Mouse (Mus musculus) cerebellum, adult 11 months (tissue): ENCODE measurements around the gene Pdpk1.
A peak's percentile ranks its signal among the peaks of the same experiment; 100 is the strongest.

Experiments
- DNase-seq: peaks from one replicate; pipeline ENCODE4 v3.0.0; 2022

The Pdpk1 gene

GRCm38 (mm10) chr17:24150824-24151223 lies at the start of gene Pdpk1:
Pdpk1 (minus strand) TSS chr17:24150924.
- DNase-seq, result no peak

GRCm38 (mm10) chr17:24199741-24200140 lies 49.0 kb upstream of the Pdpk1 start:
- no peak for DNase-seq

DNA sequence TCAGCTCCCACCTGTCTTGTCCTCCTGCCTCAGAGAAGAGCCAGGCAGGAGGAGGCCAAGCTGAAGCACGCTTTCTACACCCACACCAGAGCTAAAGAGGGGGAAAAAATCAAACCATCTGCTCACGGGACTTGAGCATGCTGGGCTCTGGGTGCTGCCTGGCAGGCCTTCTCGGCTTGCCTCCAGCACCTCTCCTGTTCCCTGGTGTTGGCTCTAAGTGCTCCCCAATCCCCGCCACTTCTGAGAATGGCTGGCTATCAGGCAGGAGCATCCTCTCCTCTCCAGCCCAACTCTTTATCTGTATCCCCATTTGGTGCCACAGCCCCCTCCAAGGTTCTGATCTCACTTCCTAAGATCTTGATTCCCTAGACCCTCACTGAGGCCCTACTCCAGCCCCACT lies 48.5 kb upstream of the Pdpk1 start:
- DNase-seq, result peak; percentile 55

DNA sequence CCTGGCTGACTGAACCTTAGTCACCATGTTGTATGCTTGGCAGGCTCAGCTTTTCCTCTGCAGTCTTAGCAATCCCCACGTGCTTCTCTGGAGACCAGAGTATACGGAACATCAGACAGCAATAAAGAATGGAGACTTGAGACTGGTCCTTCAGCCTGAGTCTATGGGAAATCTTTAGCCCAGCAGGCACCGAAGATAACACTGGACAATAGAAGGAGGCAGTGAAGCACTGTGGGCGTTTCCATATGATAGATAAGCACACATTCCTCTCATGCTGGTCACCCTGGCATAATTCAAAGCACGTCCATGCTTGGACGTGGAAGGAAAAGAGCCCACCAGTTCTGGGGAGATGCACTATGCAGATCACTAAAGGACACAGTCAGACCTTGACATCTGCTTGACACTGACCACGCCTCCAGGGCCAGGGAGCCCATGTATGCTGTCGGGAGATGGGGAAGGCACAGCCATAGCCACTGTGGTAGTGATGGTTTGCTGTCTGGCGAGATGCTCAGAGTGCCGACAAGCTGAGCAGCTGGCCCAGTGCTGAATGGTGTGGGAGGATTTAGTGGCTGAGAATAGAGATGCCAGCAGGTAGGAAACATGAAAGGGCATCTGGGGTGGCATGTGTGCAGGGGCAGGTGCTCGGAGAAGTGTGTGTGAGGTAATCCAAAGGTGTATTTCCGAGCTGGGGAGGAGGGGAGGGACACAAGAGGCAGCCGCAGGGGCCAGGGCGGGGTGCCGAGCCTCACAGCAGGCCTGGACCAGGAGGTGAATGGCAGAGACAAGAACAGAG lies 46.5 kb upstream of the Pdpk1 start:
- no peak for DNase-seq

GRCm38 (mm10) chr17:24195349-24195748 lies 44.6 kb upstream of the Pdpk1 start:
- DNase-seq, result no peak

DNA sequence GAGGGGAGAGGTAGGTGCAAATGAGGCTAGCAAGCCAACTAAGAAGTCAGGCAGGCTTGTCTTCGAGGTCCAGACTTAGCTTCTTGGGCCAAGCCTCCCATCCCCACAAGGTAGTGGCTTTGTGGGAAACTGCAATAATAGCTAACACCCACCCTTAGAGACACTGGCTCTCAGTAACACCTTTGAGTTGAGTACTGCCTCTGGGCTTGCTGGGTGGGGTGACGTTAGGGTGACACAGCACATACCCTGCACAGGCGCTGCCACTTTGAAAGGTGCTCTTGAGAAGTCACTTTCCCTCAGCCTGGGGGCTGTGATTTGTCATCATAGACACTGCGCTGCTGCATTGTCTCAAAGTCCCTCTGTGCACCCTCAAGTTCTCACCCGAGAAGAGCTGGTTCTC lies 43.0 kb upstream of the Pdpk1 start:
- no peak for DNase-seq

DNA sequence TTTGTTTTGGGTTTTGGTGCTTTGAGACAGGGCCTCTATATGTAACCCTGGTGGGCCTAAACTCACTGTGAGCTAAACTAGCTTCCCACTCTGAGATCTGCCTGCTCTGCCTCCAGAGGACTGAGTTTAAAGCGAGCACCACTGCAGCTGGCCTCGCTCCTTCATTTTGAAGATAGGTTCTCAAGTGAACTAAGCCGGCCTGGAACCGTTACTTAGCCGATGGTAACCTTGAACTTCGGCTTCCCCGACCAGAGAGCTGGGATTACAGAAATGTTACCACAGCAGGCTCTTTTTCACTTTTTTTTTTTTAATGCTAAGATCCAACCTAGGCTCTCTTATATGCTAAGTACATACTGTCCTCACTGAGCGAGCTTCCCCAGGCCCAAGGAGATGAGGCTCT lies 42.5 kb upstream of the Pdpk1 start:
- no peak for DNase-seq

GRCm38 (mm10) chr17:24192848-24193247 lies 42.1 kb upstream of the Pdpk1 start:
- DNase-seq, result no peak

GRCm38 (mm10) chr17:24191481-24191880 lies 40.8 kb upstream of the Pdpk1 start:
- no peak for DNase-seq

GRCm38 (mm10) chr17:24190934-24191333 lies 40.2 kb upstream of the Pdpk1 start:
- no peak for DNase-seq

DNA sequence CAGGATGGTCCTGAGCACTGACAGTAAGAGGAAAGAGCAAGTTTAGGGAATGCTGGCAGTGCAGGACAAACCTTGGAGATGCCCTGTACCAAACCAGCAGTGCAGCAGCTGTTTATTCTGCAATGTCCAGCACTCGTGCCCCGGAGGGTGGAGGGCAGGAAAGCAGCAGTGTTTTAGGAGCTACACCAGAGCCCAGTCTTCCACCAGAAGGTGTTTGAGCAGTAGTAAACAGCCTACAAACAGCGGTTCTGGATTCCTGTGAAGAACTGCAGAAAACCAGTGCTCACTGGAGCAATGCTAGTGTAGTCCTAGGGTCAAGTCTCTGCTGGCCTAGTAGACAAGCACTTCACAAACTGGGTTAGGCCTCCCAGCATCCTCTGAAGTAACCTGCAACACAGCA lies 23.5 kb upstream of the Pdpk1 start:
- DNase-seq, result no peak

- DNase-seq, result peak; percentile 58
These were observed 22.7 kb upstream of the Pdpk1 start for GRCm38 (mm10) chr17:24173423-24173822.

DNA sequence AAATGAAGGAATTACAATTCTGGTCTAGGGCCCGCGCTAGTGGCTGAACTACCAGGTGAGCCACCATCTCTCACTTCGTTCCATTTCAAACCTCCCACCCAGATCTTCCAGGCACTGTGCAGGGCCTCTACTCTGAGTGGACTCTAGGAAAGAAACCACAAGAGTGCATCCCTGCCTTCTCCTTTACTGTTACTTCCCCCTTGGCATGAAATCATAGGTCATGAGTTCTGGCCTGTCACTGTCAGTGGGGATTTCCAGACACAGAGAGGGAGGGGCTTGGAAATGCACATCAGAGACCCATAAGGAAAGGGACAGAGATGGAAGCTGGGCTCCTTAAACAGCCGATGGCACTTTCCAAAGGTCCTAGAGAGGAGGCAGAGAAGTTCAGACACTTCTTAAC lies 21.0 kb upstream of the Pdpk1 start:
- no peak for DNase-seq

- DNase-seq, result no peak
These were observed 20.0 kb upstream of the Pdpk1 start for GRCm38 (mm10) chr17:24170729-24171128.

DNA sequence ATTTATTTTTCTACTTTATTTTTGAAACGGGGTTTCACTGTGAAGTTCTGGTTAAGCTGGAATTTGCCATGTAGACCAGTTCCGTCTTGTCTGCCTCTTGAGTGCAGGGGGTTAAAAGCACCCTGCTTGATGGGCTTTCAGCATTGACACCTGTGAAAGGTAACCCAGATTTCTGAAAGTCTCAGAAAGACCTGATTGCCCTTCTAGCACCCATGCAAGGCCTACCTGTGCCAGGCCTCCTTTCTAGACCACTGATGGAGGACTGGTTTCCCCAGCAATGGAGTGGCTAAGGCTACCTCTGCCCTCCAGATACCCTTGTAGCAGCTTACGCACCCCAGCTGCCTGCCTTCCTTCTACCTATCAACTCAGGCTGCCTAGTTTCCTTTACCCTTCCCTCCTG lies 19.4 kb upstream of the Pdpk1 start:
- no peak for DNase-seq

GRCm38 (mm10) chr17:24169317-24170065 lies 18.8 kb upstream of the Pdpk1 start, which contains the start of gene Atp6v0c:
Atp6v0c (minus strand) TSS chr17:24169702.
- DNase-seq, result peak; percentile 96

DNA sequence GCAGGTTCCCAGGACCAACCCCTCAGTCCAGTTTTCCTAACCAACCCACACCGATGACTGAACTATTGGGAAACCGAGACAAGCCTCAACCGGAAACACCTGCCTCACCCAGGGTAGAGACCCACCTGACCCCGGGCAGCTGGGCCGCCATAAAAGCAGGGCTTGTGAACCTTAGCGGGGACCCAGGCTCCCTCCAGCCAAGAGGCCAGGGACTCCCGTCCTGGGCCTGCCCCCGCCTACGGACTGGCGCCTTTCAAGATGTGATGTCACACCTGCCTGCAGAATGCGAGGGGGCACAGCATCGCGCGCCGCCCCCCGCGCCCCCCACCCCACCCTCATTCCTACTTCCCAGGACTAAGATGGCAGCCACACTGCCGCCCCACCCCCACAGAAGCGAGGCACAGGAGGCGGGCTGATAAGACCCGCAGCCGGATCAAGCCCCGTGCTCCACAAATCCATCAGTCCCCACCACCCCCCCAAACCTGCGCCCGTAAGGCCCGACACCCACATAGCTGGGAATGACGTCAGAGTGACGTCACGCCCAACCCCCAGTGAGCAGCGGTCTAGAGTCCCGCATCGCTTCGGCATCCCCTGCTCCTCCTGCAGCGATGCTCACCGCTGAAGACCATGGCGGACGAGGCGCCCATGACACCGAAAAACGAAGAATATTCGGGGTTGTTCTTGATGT lies 18.0 kb upstream of the Pdpk1 start:
- peak; percentile 78 for DNase-seq

- DNase-seq, result no peak
These were observed 17.3 kb upstream of the Pdpk1 start for GRCm38 (mm10) chr17:24167891-24168505.

DNA sequence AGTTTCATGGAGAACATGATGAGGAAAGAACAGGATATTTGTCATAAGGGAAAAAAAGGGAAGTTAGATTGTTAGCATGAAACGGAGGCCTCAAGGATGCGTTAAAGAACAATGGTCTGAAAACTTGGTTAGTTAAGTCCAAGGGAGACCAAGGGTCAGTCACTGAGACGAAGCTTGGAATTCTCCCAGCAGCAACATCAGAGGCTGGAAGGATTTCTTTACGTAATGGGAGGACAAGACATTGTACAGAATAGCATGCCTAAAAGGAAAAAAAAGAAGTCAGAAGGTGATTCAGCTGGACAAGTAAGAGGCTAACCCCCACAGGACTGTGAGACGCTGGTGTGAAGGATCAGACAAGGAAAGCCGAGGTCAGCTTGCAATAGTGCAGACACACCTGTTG lies 16.4 kb upstream of the Pdpk1 start:
- DNase-seq, result no peak

DNA sequence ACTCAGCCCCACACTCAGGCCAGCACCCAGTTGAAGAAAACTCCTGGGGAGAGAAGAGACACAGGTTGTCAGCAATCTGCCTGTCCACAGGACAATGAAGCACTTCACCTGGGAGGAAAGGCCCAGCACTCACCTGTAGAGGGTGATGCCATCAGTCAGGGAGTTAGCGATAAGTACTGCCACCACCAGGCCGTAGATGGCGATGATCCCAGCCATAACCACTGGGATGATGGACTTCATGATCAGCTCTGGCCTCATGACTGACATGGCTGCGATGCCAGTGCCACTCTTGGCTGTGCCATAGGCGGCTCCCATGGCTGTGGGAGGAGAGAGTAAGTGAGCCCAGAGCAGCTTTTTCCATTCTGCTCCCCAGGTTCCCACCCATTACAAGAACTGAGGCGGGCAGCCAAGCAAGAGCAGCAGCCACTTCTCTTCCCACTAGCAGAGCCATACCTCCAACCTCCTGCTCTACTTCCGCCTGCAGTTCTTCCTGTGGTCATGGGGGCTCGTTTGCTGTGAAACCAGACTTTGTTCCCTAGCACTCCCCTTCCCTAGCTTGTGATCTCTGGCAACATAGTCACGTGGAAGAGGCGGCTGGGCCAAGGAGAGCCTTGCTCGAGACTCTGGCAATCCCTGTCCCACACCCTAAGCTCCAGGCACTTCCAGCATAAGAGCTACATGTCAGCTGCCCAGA lies 14.0 kb upstream of the Pdpk1 start:
- DNase-seq, result no peak

GRCm38 (mm10) chr17:24163176-24163962 lies 12.6 kb upstream of the Pdpk1 start, which contains the start of gene Amdhd2:
Amdhd2 (minus strand) TSS chr17:24163766.
- DNase-seq, result peak; percentile 93
